ENCODE assay signal across 8 mouse cellular contexts in genomic region chr11:88172601-88173325, GRCm38 (mm10). TPM values are rescaled to one million over a fixed set of nuclear protein-coding genes. Genes with fewer than 3 reads are reported as not detected.
DNase-seq lines count a peak whose midpoint lies in the region; ATAC-seq lines count a peak whose summit lies in the region.

No protein-coding gene starts in this region.

- no peaks in the 10 kb centered on the region for H3K36me3 ChIP-seq in heart, embryonic 11.5 days (ENCODE audit: control insufficient read depth, insufficient read depth, low read length)
- no peaks in the 10 kb centered on the region; the same call in 1 of the 2 replicates for H3K36me3 ChIP-seq in kidney, embryonic 14.5 days (ENCODE audit: control insufficient read depth, insufficient read depth, low read length)

- H3K4me2 ChIP-seq in heart, embryonic 11.5 days, result peak overlapping the region; percentile 23; the same call in 1 of the 2 replicates
- no peak overlapping the region for H3K4me2 ChIP-seq in kidney, embryonic 14.5 days (replicated peaks; ENCODE audit: low read depth, low read length)

- peak; percentile 96 for DNase-seq in Muller cell, postnatal 12 days (ENCODE audit: inconsistent ontology term)
- DNase-seq in embryo, embryonic 9.5 days (ENCODE audit: extremely low spot score), result peak; percentile 79
- DNase-seq in mesoderm, embryonic 11.5 days (ENCODE audit: low read depth, low spot score), result peak; percentile 91
- no peak for DNase-seq in thymus, adult 18-20 months
- DNase-seq in layer of hippocampus, adult 8-10 months (ENCODE audit: low spot score in 2 of 2), result no peak
- DNase-seq in urinary bladder, adult 18-20 months (ENCODE audit: low spot score in 2 of 2), result no peak

- H3K4me3 ChIP-seq in heart, embryonic 11.5 days (ENCODE audit: low read depth, low read length), result no peak overlapping the region
- no peak overlapping the region for H3K4me3 ChIP-seq in kidney, embryonic 14.5 days (ENCODE audit: low read length)

- WGBS in heart, embryonic 11.5 days (ENCODE audit: insufficient replicate concordance), result 13% methylated on average over 10 of the region's 10 CpGs
- 35% methylated on average over 10 of the region's 10 CpGs for WGBS in kidney, embryonic 14.5 days

- H3K9me3 ChIP-seq in heart, embryonic 11.5 days (replicated peaks; ENCODE audit: control insufficient read depth, low read length), result no peaks in the 10 kb centered on the region
- no peaks in the 10 kb centered on the region for H3K9me3 ChIP-seq in kidney, embryonic 14.5 days (ENCODE audit: control insufficient read depth, low read length)

- peak overlapping the region; percentile 74 for H3K27ac ChIP-seq in heart, embryonic 11.5 days (ENCODE audit: low read depth, low read length)
- H3K27ac ChIP-seq in kidney, embryonic 14.5 days (ENCODE audit: low read depth, low read length), result peak overlapping the region; percentile 57; the same call in 1 of the 2 replicates

- H3K9ac ChIP-seq in heart, embryonic 11.5 days (ENCODE audit: low read depth, low read length), result no peak overlapping the region
- H3K9ac ChIP-seq in kidney, embryonic 14.5 days (ENCODE audit: low read depth, low read length), result no peak overlapping the region; the same call in 1 of the 2 replicates

- peak; percentile 41; the same call in 1 of the 2 replicates for ATAC-seq in heart, embryonic 11.5 days (replicated peaks; ENCODE audit: insufficient number of reproducible peaks, low FRiP score, low TSS enrichment)
- ATAC-seq in kidney, embryonic 14.5 days (ENCODE audit: low FRiP score, low TSS enrichment), result peak; percentile 74

- no peaks in the 10 kb centered on the region for H3K27me3 ChIP-seq in heart, embryonic 11.5 days (ENCODE audit: control insufficient read depth, insufficient read depth, low read length)
- no peaks in the 10 kb centered on the region; the same call in 1 of the 2 replicates for H3K27me3 ChIP-seq in kidney, embryonic 14.5 days (ENCODE audit: control insufficient read depth, insufficient read depth, low read length)

- peaks cover 27% of the 10 kb centered on the region for H3K4me1 ChIP-seq in heart, embryonic 11.5 days (ENCODE audit: control insufficient read depth, insufficient read depth, low read length)
- peaks cover 29% of the 10 kb centered on the region for H3K4me1 ChIP-seq in kidney, embryonic 14.5 days (ENCODE audit: control insufficient read depth, insufficient read depth, low read length)

RNA-seq across cellular contexts. Expression of gene Mrps23, which starts 31.4 kb away (rescaled TPM):
- polyA plus RNA-seq in heart, embryonic 11.5 days (2014; fragmentation: Nextera tagmentation; extraction: Ambion mirVana), result 87.3 and 88.4 TPM in 2 replicates
- polyA plus RNA-seq in kidney, embryonic 14.5 days (2014; fragmentation: Nextera tagmentation; extraction: Ambion mirVana), result 62.3 and 63.6 TPM in 2 replicates
- 10 to 100 TPM; 63.2 to 64.8 (median 63.7) TPM for total RNA-seq in layer of hippocampus, adult 8-10 months (2022)

Comparison
In these comparisons a context has a peak if more than half of its experiments do, and no peak if none do; other contexts are left out.
1. DNase-seq: peak in Muller cell, postnatal 12 days (single experiment), embryo, embryonic 9.5 days (single experiment) and mesoderm, embryonic 11.5 days (single experiment); none in thymus, adult 18-20 months (0 of 2), layer of hippocampus, adult 8-10 months (0 of 2) and urinary bladder, adult 18-20 months (0 of 2).